Mouse (Mus musculus): Measurements from ENCODE around the gene Mum1l1.
A peak's percentile ranks its signal among the peaks of the same experiment; 100 is the strongest.
"Not testable (repeated sequence)": the region's sequence is repeated elsewhere in the genome, so short reads cannot be mapped to it uniquely, and the experiment has no call there.

Gene Mum1l1

GRCm38 (mm10) chrX:139209829-139210225 lies at the start of gene Mum1l1:
Gene Mum1l1, plus strand, starts transcription at chrX:139210042.
- peak; percentile 17 to 27 for DNase-seq (ENCODE audit: low spot score in 2 of 2)

- no peak for DNase-seq (ENCODE audit: low spot score in 2 of 2)
These were observed 30.9 kb upstream of the Mum1l1 start, which contains the start of gene 4933428M09Rik for GRCm38 (mm10) chrX:139178928-139179327. Gene 4933428M09Rik, plus strand, starts transcription at chrX:139179228.

- DNase-seq (ENCODE audit: low spot score in 2 of 2): not testable (repeated sequence)
These were observed 18.3 kb upstream of the Mum1l1 start for GRCm38 (mm10) chrX:139191506-139191905.

- no peak for DNase-seq (ENCODE audit: low spot score in 2 of 2)
These were observed 15.1 kb upstream of the Mum1l1 start for GRCm38 (mm10) chrX:139194572-139195279.

GRCm38 (mm10) chrX:139209191-139209828 lies 532 bp upstream of the Mum1l1 start:
- DNase-seq (ENCODE audit: low spot score in 2 of 2): not testable (repeated sequence)

- DNase-seq (ENCODE audit: low spot score in 2 of 2): no peak
These were observed 4.9 kb downstream of the Mum1l1 start for GRCm38 (mm10) chrX:139214765-139215164.

GRCm38 (mm10) chrX:139216409-139216808 lies 6.6 kb downstream of the Mum1l1 start:
- DNase-seq (ENCODE audit: low spot score in 2 of 2): no peak

- DNase-seq (ENCODE audit: low spot score in 2 of 2): peak; percentile 52 to 61
These were observed 7.2 kb downstream of the Mum1l1 start for GRCm38 (mm10) chrX:139216991-139217593.

GRCm38 (mm10) chrX:139217776-139218175 lies 7.9 kb downstream of the Mum1l1 start:
- DNase-seq (ENCODE audit: low spot score in 2 of 2): no peak

GRCm38 (mm10) chrX:139219017-139219416 lies 9.2 kb downstream of the Mum1l1 start:
- peak in 1 of 2 experiments; percentile 39 for DNase-seq (ENCODE audit: low spot score in 2 of 2)

- no peak for DNase-seq (ENCODE audit: low spot score in 2 of 2)
These were observed 11.0 kb downstream of the Mum1l1 start for GRCm38 (mm10) chrX:139220830-139221229.

- no peak for DNase-seq (ENCODE audit: low spot score in 2 of 2)
These were observed 12.1 kb downstream of the Mum1l1 start for GRCm38 (mm10) chrX:139221893-139222292.

- peak in 1 of 2 experiments; percentile 19 for DNase-seq (ENCODE audit: low spot score in 2 of 2)
These were observed 21.3 kb downstream of the Mum1l1 start for GRCm38 (mm10) chrX:139231143-139231542.

- no peak for DNase-seq (ENCODE audit: low spot score in 2 of 2)
These were observed 37.5 kb downstream of the Mum1l1 start for GRCm38 (mm10) chrX:139247294-139247693.

- DNase-seq (ENCODE audit: low spot score in 2 of 2): no peak
These were observed 47.2 kb downstream of the Mum1l1 start for GRCm38 (mm10) chrX:139257072-139257471.

GRCm38 (mm10) chrX:139281966-139282365 lies 72.1 kb downstream of the Mum1l1 start:
- no peak for DNase-seq (ENCODE audit: low spot score in 2 of 2)

All from frontal cortex, postnatal 10 days (tissue).